Mouse (Mus musculus): ENCODE data around the gene Dcun1d1.

- TF ChIP-seq POLR2A (IDR thresholded peaks at IDR 0.05; ENCODE audit: borderline replicate concordance, insufficient read depth, low read length) (no peak), CTCF (IDR thresholded peaks at IDR 0.05; ENCODE audit: borderline replicate concordance, insufficient read depth, low read depth, low read length) (no peak)
Observed at GRCm38 (mm10) chr3:35849326-35849725, 87.9 kb downstream of the Dcun1d1 start.
